Mouse (Mus musculus) liver, embryonic 16.5 days (tissue): ENCODE data around the gene Zdhhc19. TPM values are rescaled to one million over a fixed set of nuclear protein-coding genes. Genes with fewer than 3 reads are reported as not detected.

Experiments used
- ATAC-seq: fragments of 200-750 bp; cut with Nextera tagmentation; 2 replicates; pipeline ENCODE4 v1.8.0; 2017; ENCODE audit warnings: low read depth, mild to moderate bottlenecking, moderate number of reproducible peaks, moderate library complexity
- H3K27ac ChIP-seq: fragments of 300-500 bp; sonication (generic); 2 replicates; pipeline ENCODE4 v1.5.1; 2014; ENCODE audit warnings: mild to moderate bottlenecking, low read length
- H3K27me3 ChIP-seq: fragments of 300-500 bp; sonication (generic); 2 replicates; pipeline ENCODE4 v1.6.1; 2014; ENCODE audit warnings: low read depth, low read length, mixed read lengths; ENCODE audit not compliant: control insufficient read depth, insufficient read depth
- H3K36me3 ChIP-seq: fragments of 300-500 bp; sonication (generic); 2 replicates; pipeline ENCODE4 v1.6.1; 2014; ENCODE audit warnings: mild to moderate bottlenecking; ENCODE audit not compliant: control insufficient read depth, insufficient read depth
- H3K4me1 ChIP-seq: fragments of 300-500 bp; sonication (generic); 2 replicates; pipeline ENCODE4 v1.6.1; 2014; ENCODE audit warnings: low read depth, low read length, mixed read lengths; ENCODE audit not compliant: control insufficient read depth
- H3K4me2 ChIP-seq: fragments of 300-500 bp; sonication (generic); 2 replicates; pipeline ENCODE4 v1.6.1; 2014; ENCODE audit warnings: low read depth, low read length, mixed read lengths
- H3K4me3 ChIP-seq: fragments of 300-500 bp; sonication (generic); 2 replicates; pipeline ENCODE4 v1.5.1; 2014; ENCODE audit warnings: low read depth, mild to moderate bottlenecking, low read length
- H3K9ac ChIP-seq: fragments of 300-500 bp; sonication (generic); 2 replicates; pipeline ENCODE4 v1.6.1; 2014; ENCODE audit warnings: low read depth, low read length
- H3K9me3 ChIP-seq: fragments of 300-500 bp; sonication (generic); replicated peaks from 2 replicates; pipeline ENCODE4 v1.6.1; 2016; ENCODE audit warnings: low read length; ENCODE audit not compliant: control insufficient read depth
- WGBS: fragments of 180-500 bp; shearing (Covaris S2); extraction: QIAGEN DNeasy Blood & Tissue Kit; methylation state at CpG from one replicate; pipeline ENCODE4 v1.1.7; 2014; ENCODE audit not compliant: insufficient replicate concordance; 5-methylcytosine and 5-hydroxymethylcytosine counted together
- polyA plus RNA-seq: library from polyadenylated mRNA; unstranded; fragments of >200 nt; fragmentation: Nextera tagmentation; extraction: Ambion mirVana; gene quantifications from 2 replicates; pipeline ENCODE4 v1.2.1, GENCODE M21; 2015

Zdhhc19 gene
- polyA plus RNA-seq: not detected in 2 replicates

DNA sequence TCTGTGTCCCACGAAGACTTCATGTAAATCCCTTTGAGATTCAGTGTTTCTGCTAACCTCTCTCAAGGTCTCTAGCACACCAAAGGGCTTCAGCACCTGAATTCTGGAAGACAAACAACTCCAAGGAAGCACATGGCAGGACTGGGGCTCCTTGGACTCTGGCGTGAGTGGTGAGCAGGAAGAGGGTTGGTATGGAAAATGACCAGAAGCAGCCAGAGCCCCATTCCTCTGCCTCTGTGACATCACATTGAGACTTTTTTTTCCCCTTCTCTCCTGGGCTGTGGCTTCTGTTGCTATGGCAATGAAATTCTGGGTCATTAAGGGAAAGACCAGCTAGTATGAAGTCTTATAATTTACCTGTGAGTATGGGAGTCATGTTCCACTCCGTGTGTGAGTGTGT, at the start of gene Zdhhc19:
TSS of gene Zdhhc19 (plus strand) at position 301 of the 400 bp plus-strand sequence.
- 58% methylated on average over 3 of the region's 3 CpGs for WGBS
- ATAC-seq: no peak

DNA sequence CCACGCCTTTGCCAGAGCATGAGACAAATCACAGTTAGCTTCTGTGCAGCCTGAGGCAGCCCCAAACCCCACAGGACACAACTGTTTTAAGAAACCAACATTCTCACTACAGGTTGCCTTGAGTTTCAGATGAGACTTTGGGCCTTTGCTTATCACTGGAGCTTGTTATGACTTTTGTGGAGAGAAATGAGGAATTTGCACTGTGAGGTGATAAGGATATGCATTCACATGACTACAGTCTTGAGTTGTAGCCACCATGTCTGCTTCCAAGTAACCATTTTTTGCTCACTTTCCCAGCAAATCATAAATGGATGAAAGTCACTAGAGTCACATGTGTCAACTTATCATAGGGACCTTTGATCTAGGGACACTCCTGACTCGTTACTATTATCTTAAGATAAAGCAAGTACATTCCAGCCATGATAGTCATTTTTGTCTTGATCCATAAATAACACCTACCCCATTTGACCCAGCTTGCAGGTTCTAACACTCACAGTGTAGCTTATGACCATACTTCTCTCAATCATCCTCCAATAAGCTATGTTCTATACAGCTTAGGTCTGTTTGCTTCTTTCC, 49.4 kb upstream of the Zdhhc19 start:
- H3K9me3 ChIP-seq: no peaks in the 10 kb centered on the region
- peaks cover 63% of the 10 kb centered on the region for H3K4me1 ChIP-seq
- H3K36me3 ChIP-seq: peaks cover 2% of the 10 kb centered on the region
- no peak overlapping the region for H3K4me3 ChIP-seq
- no peak overlapping the region for H3K4me2 ChIP-seq
- ATAC-seq: no peak
- 45% methylated on average over 2 of the region's 2 CpGs for WGBS
- H3K9ac ChIP-seq: no peak overlapping the region
- H3K27ac ChIP-seq: 0 out of 2 replicates have a peak overlapping the region, but pooled peaks have one; percentile 10
- H3K27me3 ChIP-seq: no peaks in the 10 kb centered on the region

More for the DNA sequence above, at the start of gene Zdhhc19:
- Histone ChIP-seq H3K9ac (no peak within 1 kb of the TSS), H3K4me1 (peaks cover 3% of the 10 kb centered on the region), H3K9me3 (no peaks in the 10 kb centered on the region), H3K4me2 (no peak within 1 kb of the TSS), H3K27me3 (peaks cover 4% of the 10 kb centered on the region), H3K4me3 (no peak within 1 kb of the TSS), H3K27ac (no peak within 1 kb of the TSS), H3K36me3 (no peaks in the 10 kb centered on the region)

GRCm38 (mm10) chr16:32449665-32450064, 46.4 kb upstream of the Zdhhc19 start:
- H3K27ac ChIP-seq: peak overlapping the region; percentile 92
- no peaks in the 10 kb centered on the region for H3K9me3 ChIP-seq
- peak overlapping the region; percentile 67 for H3K4me2 ChIP-seq
- 17% methylated on average over 3 of the region's 3 CpGs for WGBS
- H3K36me3 ChIP-seq: peaks cover 19% of the 10 kb centered on the region
- ATAC-seq: peak; percentile 94
- H3K27me3 ChIP-seq: no peaks in the 10 kb centered on the region
- peak overlapping the region; percentile 54 for H3K9ac ChIP-seq
- H3K4me1 ChIP-seq: peaks cover 61% of the 10 kb centered on the region
- peak overlapping the region; percentile 39 for H3K4me3 ChIP-seq

DNA sequence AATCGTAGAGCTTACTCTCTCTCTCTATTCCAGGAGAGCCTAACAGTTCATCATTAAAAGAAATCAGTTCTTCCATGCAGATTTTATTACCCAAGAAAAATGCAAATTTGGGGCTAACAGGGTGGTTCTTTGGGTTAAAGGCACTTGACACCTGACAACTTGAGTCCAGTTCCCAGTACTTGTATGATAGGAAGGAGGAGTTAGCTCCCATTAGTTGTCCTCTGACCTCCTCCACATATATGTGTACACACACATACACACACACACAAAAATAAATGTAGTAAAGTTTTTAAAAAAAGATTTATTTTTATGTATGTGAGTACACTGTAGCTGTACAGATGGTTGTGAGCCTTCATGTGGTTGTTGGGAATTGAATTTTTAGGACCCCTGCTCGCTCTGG, 45.9 kb upstream of the Zdhhc19 start:
- H3K36me3 ChIP-seq: peaks cover 21% of the 10 kb centered on the region
- peak overlapping the region; percentile 67 for H3K4me2 ChIP-seq
- H3K9ac ChIP-seq: peak overlapping the region; percentile 54
- H3K9me3 ChIP-seq: no peaks in the 10 kb centered on the region
- peak overlapping the region; percentile 39 for H3K4me3 ChIP-seq
- H3K27ac ChIP-seq: peak overlapping the region; percentile 92
- WGBS: 84% methylated on average over 2 of the region's 2 CpGs
- ATAC-seq: no peak
- H3K27me3 ChIP-seq: no peaks in the 10 kb centered on the region
- peaks cover 61% of the 10 kb centered on the region for H3K4me1 ChIP-seq

GRCm38 (mm10) chr16:32453102-32453501, 43.0 kb upstream of the Zdhhc19 start:
- 82% methylated on average over 8 of the region's 8 CpGs for WGBS
- peaks cover 36% of the 10 kb centered on the region for H3K36me3 ChIP-seq
- peaks cover 57% of the 10 kb centered on the region for H3K4me1 ChIP-seq

GRCm38 (mm10) chr16:32454646-32455045, 41.4 kb upstream of the Zdhhc19 start:
- Histone ChIP-seq H3K27me3 (no peaks in the 10 kb centered on the region), H3K4me3 (no peak overlapping the region), H3K9ac (no peak overlapping the region), H3K27ac (no peak overlapping the region), H3K4me1 (peaks cover 42% of the 10 kb centered on the region), H3K9me3 (no peaks in the 10 kb centered on the region), H3K36me3 (peaks cover 40% of the 10 kb centered on the region), H3K4me2 (no peak overlapping the region)
- 93% methylated on average over 5 of the region's 5 CpGs for WGBS
- ATAC-seq: no peak

More at GRCm38 (mm10) chr16:32453102-32453501, 43.0 kb upstream of the Zdhhc19 start:
- Histone ChIP-seq H3K27ac (peak overlapping the region; percentile 73), H3K4me3 (no peak overlapping the region), H3K9me3 (no peaks in the 10 kb centered on the region), H3K4me2 (no peak overlapping the region), H3K9ac (no peak overlapping the region), H3K27me3 (no peaks in the 10 kb centered on the region)
- ATAC-seq: peak; percentile 69

DNA sequence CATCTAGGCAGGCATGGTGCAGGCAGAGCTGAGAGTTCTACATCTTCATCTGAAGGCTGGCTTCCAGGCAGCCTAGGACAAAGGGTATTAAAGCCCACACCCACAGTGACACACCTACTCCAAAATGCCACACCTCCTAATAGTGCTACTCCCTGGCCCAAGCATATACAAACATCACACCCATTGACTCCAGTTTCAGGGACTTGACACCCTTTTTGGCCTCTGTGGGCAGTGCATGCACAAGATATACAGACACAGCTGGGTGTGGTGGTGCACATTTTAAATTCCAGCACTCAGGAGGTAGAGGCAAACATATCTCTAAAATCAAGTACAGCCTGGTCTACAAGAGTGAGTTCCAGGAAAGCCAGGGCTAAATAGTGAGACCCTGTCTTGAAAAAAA, 40.0 kb upstream of the Zdhhc19 start:
- H3K9me3 ChIP-seq: no peaks in the 10 kb centered on the region
- no peak overlapping the region for H3K9ac ChIP-seq
- H3K4me1 ChIP-seq: peaks cover 28% of the 10 kb centered on the region
- no peak overlapping the region for H3K4me3 ChIP-seq
- H3K36me3 ChIP-seq: peaks cover 40% of the 10 kb centered on the region
- no peaks in the 10 kb centered on the region for H3K27me3 ChIP-seq
- peak; percentile 58 for ATAC-seq
- H3K4me2 ChIP-seq: no peak overlapping the region
- no peak overlapping the region for H3K27ac ChIP-seq

GRCm38 (mm10) chr16:32456761-32457160, 39.3 kb upstream of the Zdhhc19 start:
- H3K4me1 ChIP-seq: peaks cover 21% of the 10 kb centered on the region
- 74% methylated on average over 1 of the region's 1 CpGs for WGBS
- H3K4me2 ChIP-seq: no peak overlapping the region
- H3K4me3 ChIP-seq: no peak overlapping the region
- peaks cover 37% of the 10 kb centered on the region for H3K36me3 ChIP-seq
- no peaks in the 10 kb centered on the region for H3K9me3 ChIP-seq
- H3K9ac ChIP-seq: no peak overlapping the region
- no peak for ATAC-seq
- H3K27ac ChIP-seq: no peak overlapping the region
- no peaks in the 10 kb centered on the region for H3K27me3 ChIP-seq

- Histone ChIP-seq H3K36me3 (peaks cover 30% of the 10 kb centered on the region), H3K4me3 (no peak overlapping the region)
- 52% methylated on average over 10 of the region's 10 CpGs for WGBS
Observed at GRCm38 (mm10) chr16:32457589-32458386, 38.3 kb upstream of the Zdhhc19 start.

More at GRCm38 (mm10) chr16:32457589-32458386, 38.3 kb upstream of the Zdhhc19 start:
- ATAC-seq: peak; percentile 55
- Histone ChIP-seq H3K4me2 (no peak overlapping the region), H3K27ac (peak overlapping the region; percentile 32), H3K27me3 (no peaks in the 10 kb centered on the region), H3K9me3 (no peaks in the 10 kb centered on the region), H3K4me1 (peaks cover 18% of the 10 kb centered on the region), H3K9ac (no peak overlapping the region)
